Mouse (Mus musculus) heart, postnatal 0 days (tissue): ENCODE measurements around the gene Dnajc30.

Source experiments
- CTCF ChIP-seq: IDR thresholded peaks from 2 replicates; pipeline ENCODE4 v1.5.1; 2016; ENCODE audit warnings: antibody characterized with exemption, control low read depth, low read depth
- EP300 ChIP-seq: IDR thresholded peaks from 2 replicates; pipeline ENCODE4 v1.6.1; 2016; ENCODE audit warnings: antibody characterized with exemption, low read depth

GRCm38 (mm10) chr5:135072061-135072460 lies 8.1 kb downstream of the Dnajc30 start:
- TF ChIP-seq CTCF: no peak
- TF ChIP-seq EP300: no peak
